ENCODE assay signal across 10 mouse cellular contexts in genomic region chr2:154418001-154418400, GRCm38 (mm10).
"Had no signal": no experiment of that assay in that cellular context is flagged by ENCODE, and none has a peak within 500 bp of the region (broad histone marks: within the 10 kb centered on the region; RNA-seq: fewer than 3 reads in every experiment).

No protein-coding gene starts in this region.

- ATAC-seq: midbrain, embryonic 13.5 days; midbrain, embryonic 15.5 days had no signal

- DNase-seq: lung, adult 18-20 months; lung, embryonic 14.5 days; lung, postnatal 10 days; lung, postnatal 4 days; right cerebral cortex, postnatal 14 days; thymus, adult 2 months; thymus, postnatal 25 days; thymus, postnatal 4 days had no signal
